Mouse (Mus musculus) activated CD4-positive, CD25-positive, alpha-beta regulatory T cell, adult 4 months (primary cell): ENCODE results near the gene Lxn. TPM values are rescaled to one million over a fixed set of nuclear protein-coding genes. Genes with fewer than 3 reads are reported as not detected.

Experiments used
- ATAC-seq: one replicate; pipeline ENCODE4 v1.8.0; 2017
- polyA plus RNA-seq, 2 experiments: library from polyadenylated mRNA; unstranded; fragments of 100-300 nt; shearing (Covaris generic); gene quantifications; one replicate each; pipeline ENCODE4 v1.2.1; 2017

Lxn gene
- polyA plus RNA-seq, 2 experiments from 2014 or later: 79.7 to 111 TPM

DNA sequence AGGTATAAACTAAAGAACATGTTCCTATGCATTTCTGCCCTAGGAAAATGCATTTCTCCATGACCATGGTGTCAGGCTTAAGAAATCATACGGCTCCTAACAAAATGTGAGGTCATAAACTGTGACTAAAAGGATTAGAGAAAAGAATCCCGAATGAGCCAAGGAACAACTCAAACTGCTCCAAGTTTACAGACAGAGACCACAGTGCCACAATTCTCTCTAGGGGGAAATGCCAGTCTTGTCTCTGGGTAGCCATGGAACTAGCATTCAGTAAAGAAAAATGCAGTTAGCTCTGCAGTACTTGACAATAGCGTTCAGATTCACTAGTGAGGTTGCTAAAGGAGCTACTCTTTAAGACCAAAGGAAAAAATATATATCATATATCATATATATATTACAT lies 3.8 kb downstream of the Lxn start:
- ATAC-seq: no peak

DNA sequence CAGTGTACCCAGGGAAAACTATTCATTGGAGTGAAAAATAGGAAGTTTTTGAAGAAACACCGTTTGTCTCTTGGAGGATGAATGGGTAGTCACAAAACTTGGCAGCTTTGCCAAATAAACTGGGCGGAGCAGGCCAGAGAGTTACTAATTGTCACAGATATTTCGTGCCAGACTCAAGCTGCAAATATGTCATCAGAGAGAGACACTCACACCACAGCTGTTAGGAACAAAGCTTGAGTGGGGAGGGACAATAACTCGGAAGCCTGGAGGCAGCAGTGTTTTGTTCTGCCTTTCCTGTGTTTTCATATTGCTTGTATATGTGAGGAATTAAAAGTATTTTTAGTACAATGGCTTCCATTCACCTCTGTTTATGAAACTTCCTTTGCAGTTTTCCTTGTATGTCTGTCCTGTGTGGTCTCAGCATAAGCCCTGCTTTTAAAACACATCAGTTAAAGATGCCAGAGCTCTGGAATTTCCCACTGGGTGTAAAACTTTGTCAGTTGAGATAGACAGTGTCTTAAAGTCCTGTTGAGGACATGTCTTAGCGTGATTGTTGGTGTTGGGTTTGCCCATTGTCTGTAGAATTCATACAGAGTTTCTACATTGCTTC lies 13.0 kb downstream of the Lxn start:
- no peak for ATAC-seq

GRCm38 (mm10) chr3:67449660-67450059 lies 14.1 kb downstream of the Lxn start:
- ATAC-seq: no peak

- no peak for ATAC-seq
These were observed 16.6 kb downstream of the Lxn start for GRCm38 (mm10) chr3:67447143-67447542.

GRCm38 (mm10) chr3:67434011-67434410 lies 29.7 kb downstream of the Lxn start:
- ATAC-seq: no peak

GRCm38 (mm10) chr3:67429999-67430380 lies 33.7 kb downstream of the Lxn start, which contains the start of gene Gfm1:
TSS of gene Gfm1 (plus strand) at chr3:67430096.
- peak; percentile 99 for ATAC-seq

DNA sequence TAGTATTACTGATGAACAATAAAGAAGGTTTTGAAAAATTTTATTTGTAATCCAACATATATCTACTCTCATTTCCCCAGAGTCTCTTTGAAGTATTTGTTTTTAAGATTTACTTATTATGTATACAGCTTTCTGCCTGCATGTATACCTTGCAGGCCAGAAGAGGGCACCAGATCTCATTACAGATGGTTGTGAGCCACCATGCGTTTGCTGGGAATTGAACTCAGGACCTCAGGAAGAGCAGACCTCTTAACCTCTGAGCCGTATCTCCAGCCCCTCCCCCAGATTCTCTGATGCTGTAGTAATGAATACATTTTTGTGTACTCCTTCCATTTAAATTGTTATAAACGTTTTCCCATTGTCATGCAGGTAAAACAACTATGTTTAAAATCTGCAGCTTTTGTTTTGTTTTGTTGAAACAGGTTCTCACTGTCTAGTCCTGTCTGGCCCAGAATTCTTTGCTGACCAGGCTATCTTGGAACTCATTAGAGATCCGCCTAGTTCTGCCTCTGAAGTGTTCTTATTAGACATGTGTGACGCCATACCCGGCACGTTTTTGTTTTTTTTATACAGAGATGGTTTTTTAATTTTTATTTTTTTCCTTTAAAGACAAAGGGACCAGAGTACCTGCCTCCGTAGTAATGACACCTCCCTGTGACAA lies 34.3 kb downstream of the Lxn start:
- no peak for ATAC-seq

Other genes starting within 250 kb of the Lxn start
- gene Mlf1, start 89.8 kb downstream of the Lxn start, polyA plus RNA-seq: 1 to 10 TPM; 2.0 to 2.7 TPM
- gene Gm17402, start 88.8 kb downstream of the Lxn start, polyA plus RNA-seq: not detected
- gene Gfm1, start 33.8 kb downstream of the Lxn start, polyA plus RNA-seq: 10 to 100 TPM; 36.4 to 47.3 TPM
- under 1 TPM in 1 of 2 experiments, not detected in 1; 0.33 TPM for gene Rarres1, start 51.6 kb upstream of the Lxn start, polyA plus RNA-seq
- gene Mfsd1, start 118.8 kb upstream of the Lxn start, polyA plus RNA-seq: 10 to 100 TPM; 42.1 to 49.2 TPM